Mouse (Mus musculus) forebrain, embryonic 11.5 days (tissue): ENCODE measurements at regions not wholly inside any gene's neighbourhood (a gene's known extent, or its start where the extent isn't known, plus 50 kb on each side); places are given as distances from the start of the nearest gene placed in this dataset. TPM values are rescaled to one million over a fixed set of nuclear protein-coding genes. Genes with fewer than 3 reads are reported as not detected.

Experiments
- microRNA-seq: library from miRNA; unstranded; fragments of <30 nt; microRNA quantifications from one replicate; pipeline ENCODE4, GENCODE M21; 2016; ENCODE audit not compliant: insufficient number of aligned reads

Small RNA genes lying in the stretch of these regions (microRNA-seq; reads per million reads assigned to microRNA genes)
- gene Gm24567, result not detected
